Mouse (Mus musculus) CH12.LX (cell line): ENCODE measurements around the gene Gm10197.
A peak's percentile ranks its signal among the peaks of the same experiment; 100 is the strongest.

Experiments used
- CTCF ChIP-seq, 2 experiments: IDR thresholded peaks in 1 of 2; conservative IDR thresholded peaks in 1 of 2; 2 replicates each; pipeline ENCODE4 v1.5.1; 2011 to 2012; ENCODE audit warnings: low read depth in 2 of 2, low read length in 2 of 2, improper control_type of control experiment in 1 of 2, inconsistent platforms in 1 of 2, mild to moderate bottlenecking in 1 of 2, moderate library complexity in 1 of 2
- ELF1 ChIP-seq: IDR thresholded peaks from 2 replicates; pipeline ENCODE4 v1.6.1; 2014; ENCODE audit warnings: low read depth, mild to moderate bottlenecking, inconsistent platforms, low read length, improper control_type of control experiment
- JUN ChIP-seq: IDR thresholded peaks from 2 replicates; pipeline ENCODE4 v1.6.1; 2011; ENCODE audit warnings: low read depth, mild to moderate bottlenecking, low read length, improper control_type of control experiment, moderate library complexity; ENCODE audit not compliant: insufficient read depth
- MEF2A ChIP-seq: IDR thresholded peaks from 2 replicates; pipeline ENCODE4 v1.6.1; 2014; ENCODE audit warnings: low read depth, mild to moderate bottlenecking, inconsistent platforms, low read length, improper control_type of control experiment, borderline replicate concordance
- NRF1 ChIP-seq: IDR thresholded peaks from 2 replicates; pipeline ENCODE4 v1.6.1; 2014; ENCODE audit warnings: low read depth, mild to moderate bottlenecking, inconsistent platforms, low read length, improper control_type of control experiment, moderate library complexity
- POLR2A ChIP-seq: IDR thresholded peaks from 2 replicates; pipeline ENCODE4 v1.6.1; 2011; ENCODE audit warnings: low read depth, mild to moderate bottlenecking, improper control_type of control experiment, low read length
- RCOR1 ChIP-seq: conservative IDR thresholded peaks from 2 replicates; pipeline ENCODE4 v1.6.1; 2012; ENCODE audit warnings: low read depth, mild to moderate bottlenecking, inconsistent platforms, low read length, improper control_type of control experiment
- TBP ChIP-seq: conservative IDR thresholded peaks from 2 replicates; pipeline ENCODE4 v1.6.1; 2011; ENCODE audit warnings: low read depth, low read length, improper control_type of control experiment
- ZC3H11A ChIP-seq: IDR thresholded peaks from 2 replicates; pipeline ENCODE4 v1.6.1; 2012; ENCODE audit warnings: low read depth, mild to moderate bottlenecking, inconsistent platforms, low read length, improper control_type of control experiment
- ZKSCAN1 ChIP-seq: IDR thresholded peaks from 2 replicates; pipeline ENCODE4 v1.6.1; 2012; ENCODE audit warnings: low read depth, inconsistent platforms, low read length, improper control_type of control experiment, borderline replicate concordance

GRCm38 (mm10) chr19:53340423-53340822, 31.1 kb downstream of the Gm10197 start:
- TF ChIP-seq POLR2A (no peak), ELF1 (no peak), JUN (peak; percentile 94), CTCF (conservative IDR thresholded peaks at IDR 0.05 in 1 of 2, IDR thresholded peaks at IDR 0.05 in 1 of 2; ENCODE audit: low read depth in 2 of 2, low read length in 2 of 2) (no peak), ZC3H11A (no peak), NRF1 (no peak), RCOR1 (no peak), MEF2A (no peak), TBP (no peak), ZKSCAN1 (no peak)
